Mouse (Mus musculus) neural tube, embryonic 11.5 days (tissue): ENCODE results near the gene Ech1. TPM values are rescaled to one million over a fixed set of nuclear protein-coding genes. Genes with fewer than 3 reads are reported as not detected.
A peak's percentile ranks its signal among the peaks of the same experiment; 100 is the strongest.

Experiments
- ATAC-seq: fragments of 200-750 bp; cut with Nextera tagmentation; 2 replicates; pipeline ENCODE4 v1.8.0; 2017; ENCODE audit warnings: moderate number of reproducible peaks, mild to moderate bottlenecking, moderate TSS enrichment, moderate library complexity; ENCODE audit not compliant: insufficient read depth, low FRiP score, low TSS enrichment
- DNase-seq: peaks from one replicate; pipeline ENCODE4 v3.0.0-alpha.2; 2015; ENCODE audit warnings: low spot score
- H3K27ac ChIP-seq: fragments of 300-500 bp; sonication (generic); 2 replicates; pipeline ENCODE4 v1.5.1; 2014; ENCODE audit warnings: low read depth, mild to moderate bottlenecking, low read length
- H3K27me3 ChIP-seq: fragments of 300-500 bp; sonication (generic); 2 replicates; pipeline ENCODE4 v1.6.1; 2014; ENCODE audit warnings: mild to moderate bottlenecking, low read length, mixed read lengths; ENCODE audit not compliant: control insufficient read depth, insufficient read depth
- H3K36me3 ChIP-seq: fragments of 300-500 bp; sonication (generic); 2 replicates; pipeline ENCODE4 v1.6.1; 2014; ENCODE audit warnings: mild to moderate bottlenecking, low read length, moderate library complexity, mixed read lengths; ENCODE audit not compliant: control insufficient read depth, insufficient read depth
- H3K4me1 ChIP-seq: fragments of 300-500 bp; sonication (generic); 2 replicates; pipeline ENCODE4 v1.6.1; 2014; ENCODE audit warnings: low read length, mixed read lengths; ENCODE audit not compliant: control insufficient read depth, insufficient read depth
- H3K4me2 ChIP-seq: fragments of 300-500 bp; sonication (generic); 2 replicates; pipeline ENCODE4 v1.6.1; 2014; ENCODE audit warnings: low read depth, mild to moderate bottlenecking, moderate library complexity
- H3K4me3 ChIP-seq: fragments of 300-500 bp; sonication (generic); 2 replicates; pipeline ENCODE4 v1.5.1; 2014; ENCODE audit warnings: low read depth, low read length
- H3K9ac ChIP-seq: fragments of 300-500 bp; sonication (generic); 2 replicates; pipeline ENCODE4 v1.6.1; 2014; ENCODE audit warnings: mild to moderate bottlenecking, low read length
- H3K9me3 ChIP-seq: fragments of 300-500 bp; sonication (generic); 2 replicates; pipeline ENCODE4 v1.6.1; 2016; ENCODE audit warnings: low read length; ENCODE audit not compliant: control insufficient read depth
- WGBS: fragments of 180-500 bp; shearing (Covaris S2); extraction: QIAGEN DNeasy Blood & Tissue Kit; methylation state at CpG from one replicate; pipeline ENCODE4 v1.1.7; 2014; 5-methylcytosine and 5-hydroxymethylcytosine counted together
- polyA plus RNA-seq: library from polyadenylated mRNA; unstranded; fragments of >200 nt; fragmentation: Nextera tagmentation; extraction: Ambion mirVana; gene quantifications from 2 replicates; pipeline ENCODE4 v1.2.1, GENCODE M21; 2014

Gene Ech1
- polyA plus RNA-seq, 1 experiment from 2014 or later, result 88.7 TPM

DNA sequence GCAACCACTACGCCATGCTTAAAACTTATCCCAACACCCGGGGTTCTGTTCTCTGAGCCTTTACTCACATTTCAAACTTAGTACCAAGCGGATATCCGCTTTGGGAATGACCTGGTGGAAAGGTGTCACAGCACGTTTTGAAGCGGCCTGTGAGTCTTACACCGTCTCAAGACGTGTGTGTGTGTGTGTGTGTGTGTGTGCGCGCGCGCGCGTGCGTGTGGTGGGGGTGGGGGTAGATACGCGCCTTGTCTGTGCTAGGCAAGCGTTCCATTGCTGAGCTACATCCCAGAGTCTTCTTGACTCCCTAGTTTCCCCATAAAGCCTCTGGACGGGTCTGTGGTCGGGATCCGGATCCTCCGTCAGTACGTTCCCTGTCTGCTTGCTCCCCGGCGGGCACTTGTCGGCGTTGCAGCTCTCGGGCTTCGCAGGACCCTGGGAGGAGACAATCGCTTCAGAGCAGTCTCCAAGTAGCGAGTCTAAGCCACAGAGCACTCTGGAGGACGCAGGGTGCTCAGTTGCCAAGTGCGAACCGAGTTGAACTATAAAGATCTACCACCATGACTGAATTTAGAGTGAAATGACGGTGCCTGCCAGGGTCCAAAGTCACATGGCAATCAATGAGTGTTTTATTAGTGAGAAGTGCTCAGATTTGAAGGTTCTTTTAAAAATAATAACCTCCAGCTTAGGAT, 15.5 kb upstream of the Ech1 start:
- H3K4me3 ChIP-seq, result peak overlapping the region; percentile 85
- H3K27ac ChIP-seq, result peak overlapping the region; percentile 99
- H3K4me2 ChIP-seq, result peak overlapping the region; percentile 99
- peak overlapping the region; percentile 89 for H3K9ac ChIP-seq
- no peaks in the 10 kb centered on the region for H3K27me3 ChIP-seq
- H3K4me1 ChIP-seq, result peaks cover 21% of the 10 kb centered on the region
- H3K36me3 ChIP-seq, result peaks cover 11% of the 10 kb centered on the region
- under 1% methylated on average over 35 of the region's 35 CpGs for WGBS
- DNase-seq (peak; percentile 76), ATAC-seq (peak; percentile 36)
- no peaks in the 10 kb centered on the region for H3K9me3 ChIP-seq

DNA sequence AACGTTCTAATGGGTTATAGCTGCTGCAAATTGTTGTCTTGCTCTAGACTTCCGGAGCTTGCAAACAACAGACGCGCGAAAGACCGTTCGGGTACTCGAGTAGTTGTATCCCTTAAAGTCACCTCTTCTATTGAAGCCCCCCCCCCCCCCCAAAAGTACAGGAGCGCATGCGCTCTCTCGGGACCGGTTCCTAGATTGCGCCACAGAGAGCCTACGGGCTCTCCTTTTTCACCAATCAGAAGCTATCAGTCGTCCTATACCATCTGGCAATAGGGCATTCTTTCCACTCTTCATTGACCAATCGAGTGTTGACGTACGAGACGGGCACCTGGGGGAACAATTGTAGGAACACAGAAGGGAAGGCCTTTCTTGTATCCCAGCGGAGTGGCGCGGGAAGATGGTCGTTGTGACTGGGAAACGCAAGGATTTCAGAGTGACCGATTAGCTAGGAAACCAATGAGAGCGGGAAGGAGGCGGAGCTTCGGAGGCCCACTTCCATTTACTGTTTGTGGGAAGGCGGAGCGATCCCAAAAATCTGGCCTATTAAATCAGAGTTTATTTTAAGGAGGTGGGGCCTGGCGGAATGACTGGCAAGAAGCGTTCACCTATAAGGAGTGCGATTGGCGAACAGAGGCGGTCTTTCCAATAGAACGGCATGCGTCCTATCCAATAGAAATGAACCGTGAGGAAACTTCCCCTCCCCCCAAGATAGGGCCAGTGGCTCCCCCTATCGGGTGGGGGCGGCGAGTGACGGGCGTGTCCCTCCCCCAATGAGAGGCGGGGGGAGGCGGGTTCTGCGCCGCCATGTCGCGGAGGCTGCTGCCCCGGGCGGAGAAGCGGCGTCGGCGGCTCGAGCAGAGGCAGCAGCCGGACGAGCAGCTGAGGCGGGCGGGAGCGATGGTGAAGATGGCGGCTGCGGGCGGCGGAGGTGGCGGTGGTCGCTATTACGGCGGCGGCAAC, 14.6 kb upstream of the Ech1 start:
- peak overlapping the region; percentile 96 for H3K9ac ChIP-seq
- DNase-seq (peak; percentile 96), ATAC-seq (peak; percentile 88)
- WGBS, result under 1% methylated on average over 58 of the region's 70 CpGs
- peaks cover 19% of the 10 kb centered on the region for H3K36me3 ChIP-seq
- H3K4me3 ChIP-seq, result peak overlapping the region; percentile 85
- peaks cover 21% of the 10 kb centered on the region for H3K4me1 ChIP-seq
- H3K4me2 ChIP-seq, result peak overlapping the region; percentile 99
- H3K9me3 ChIP-seq, result no peaks in the 10 kb centered on the region
- no peaks in the 10 kb centered on the region for H3K27me3 ChIP-seq
- peak overlapping the region; percentile 99 for H3K27ac ChIP-seq

DNA sequence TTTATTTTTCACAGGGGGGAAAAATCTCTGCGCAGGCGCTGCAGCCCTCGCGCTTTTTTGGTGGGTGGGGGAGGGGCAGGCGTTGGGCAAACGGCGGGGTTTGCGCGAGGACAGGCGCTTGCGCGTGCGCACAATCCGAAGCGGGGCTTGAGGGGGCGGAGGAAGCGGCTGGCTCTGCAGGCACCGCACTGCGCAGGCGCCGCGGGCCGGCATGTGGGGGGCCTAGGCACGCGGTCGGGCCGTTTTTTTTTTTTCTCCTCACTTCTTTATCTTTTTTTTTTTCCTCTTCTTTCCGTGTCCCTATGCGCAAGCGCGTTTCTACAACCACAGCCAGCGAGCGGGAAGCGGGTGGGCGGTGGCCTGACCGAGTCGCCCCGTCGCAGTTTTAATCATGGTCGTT, 13.8 kb upstream of the Ech1 start:
- Histone ChIP-seq H3K27ac (peak overlapping the region; percentile 98), H3K27me3 (no peaks in the 10 kb centered on the region), H3K9ac (peak overlapping the region; percentile 96), H3K4me1 (peaks cover 21% of the 10 kb centered on the region), H3K4me3 (peak overlapping the region; percentile 82), H3K4me2 (peak overlapping the region; percentile 77), H3K9me3 (no peaks in the 10 kb centered on the region), H3K36me3 (peaks cover 27% of the 10 kb centered on the region)
- under 1% methylated on average over 40 of the region's 40 CpGs for WGBS
- no peak for ATAC-seq
- peak; percentile 96 for DNase-seq

DNA sequence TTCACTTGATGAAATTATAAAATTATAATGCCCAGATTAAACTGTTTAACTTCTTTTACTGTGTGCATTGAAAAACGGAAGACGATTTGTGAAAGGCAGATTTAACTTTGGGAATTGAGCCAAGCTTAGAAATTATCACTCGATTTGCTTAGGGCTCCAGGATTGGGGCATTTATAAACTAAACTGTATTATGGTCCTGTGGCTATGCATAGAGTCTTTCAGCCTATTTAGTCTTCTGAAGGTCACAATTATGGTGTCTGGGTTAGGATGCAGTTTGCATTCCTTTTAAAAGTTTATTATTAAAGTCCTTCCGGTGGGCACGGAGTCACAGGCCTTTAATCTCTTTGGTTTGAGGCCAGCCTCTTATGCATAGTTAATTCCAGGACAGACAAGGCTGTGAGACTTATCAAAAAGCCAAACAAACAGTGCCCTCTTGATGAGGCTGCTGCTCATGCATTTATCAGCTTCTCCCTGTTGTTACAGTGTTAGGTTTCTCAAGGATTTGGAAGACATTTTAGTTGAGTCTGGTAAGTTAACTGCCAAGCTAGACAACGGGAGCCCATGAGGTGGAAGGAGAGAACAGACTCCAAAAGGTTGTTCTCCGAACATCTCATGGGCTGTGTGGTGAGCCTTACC, 13.3 kb upstream of the Ech1 start:
- H3K27me3 ChIP-seq, result no peaks in the 10 kb centered on the region
- no peak for ATAC-seq
- no peak for DNase-seq
- peak overlapping the region; percentile 96 for H3K9ac ChIP-seq
- no peaks in the 10 kb centered on the region for H3K9me3 ChIP-seq
- 15% methylated on average over 7 of the region's 7 CpGs for WGBS
- H3K27ac ChIP-seq, result no peak overlapping the region
- peak overlapping the region; percentile 77 for H3K4me2 ChIP-seq
- peaks cover 31% of the 10 kb centered on the region for H3K36me3 ChIP-seq
- peaks cover 23% of the 10 kb centered on the region for H3K4me1 ChIP-seq
- H3K4me3 ChIP-seq, result peak overlapping the region; percentile 82

DNA sequence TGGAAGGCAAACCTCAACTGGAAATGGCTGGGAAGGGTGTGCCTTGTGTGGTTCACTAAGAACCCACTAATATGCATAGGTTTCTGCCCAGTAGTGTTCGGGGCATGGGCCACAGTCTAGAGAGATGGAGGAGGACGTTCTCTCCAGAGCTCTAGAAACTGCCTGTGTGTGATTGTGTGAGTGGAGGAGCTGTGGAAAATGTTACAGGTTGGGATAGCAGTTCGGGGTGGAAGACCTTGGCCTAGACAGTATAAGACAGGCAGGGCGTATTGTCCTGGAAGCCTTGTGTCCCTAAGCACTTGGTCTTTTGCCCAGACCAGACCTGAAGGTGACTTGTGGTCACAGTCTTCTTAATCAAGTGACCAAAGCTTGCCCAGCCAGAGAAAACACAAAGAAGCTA, 12.6 kb upstream of the Ech1 start:
- Histone ChIP-seq H3K4me2 (peak overlapping the region; percentile 77), H3K27me3 (no peaks in the 10 kb centered on the region), H3K4me1 (peaks cover 24% of the 10 kb centered on the region), H3K9ac (peak overlapping the region; percentile 96), H3K4me3 (peak overlapping the region; percentile 82), H3K27ac (no peak overlapping the region), H3K9me3 (no peaks in the 10 kb centered on the region), H3K36me3 (peaks cover 35% of the 10 kb centered on the region)
- ATAC-seq (no peak), DNase-seq (no peak)
- 76% methylated on average over 4 of the region's 4 CpGs for WGBS

DNA sequence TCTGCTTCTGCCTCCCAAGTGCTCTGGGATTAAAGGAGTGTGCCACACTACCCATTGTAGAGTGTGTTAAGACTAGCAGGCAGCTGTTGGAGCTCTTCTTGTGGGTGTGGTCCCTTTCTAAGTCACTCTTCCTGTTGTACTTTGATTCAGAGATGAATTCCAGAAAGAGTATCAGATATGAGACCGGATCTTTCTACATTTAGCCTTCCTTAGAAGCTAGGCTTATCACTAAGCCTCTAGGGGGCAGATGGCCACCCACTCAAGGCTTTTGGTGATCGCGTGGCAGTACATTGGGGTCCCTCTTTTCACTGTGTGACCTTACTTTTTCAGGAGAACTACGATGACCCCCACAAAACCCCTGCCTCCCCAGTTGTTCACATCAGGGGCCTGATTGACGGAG, 12.1 kb upstream of the Ech1 start:
- Histone ChIP-seq H3K27me3 (no peaks in the 10 kb centered on the region), H3K27ac (no peak overlapping the region), H3K9me3 (no peaks in the 10 kb centered on the region), H3K9ac (no peak overlapping the region; the same call in 1 of the 2 replicates), H3K4me2 (peak overlapping the region; percentile 77), H3K4me3 (peak overlapping the region; percentile 82), H3K4me1 (peaks cover 25% of the 10 kb centered on the region), H3K36me3 (peaks cover 39% of the 10 kb centered on the region)
- 92% methylated on average over 5 of the region's 5 CpGs for WGBS
- ATAC-seq (no peak), DNase-seq (no peak)

DNA sequence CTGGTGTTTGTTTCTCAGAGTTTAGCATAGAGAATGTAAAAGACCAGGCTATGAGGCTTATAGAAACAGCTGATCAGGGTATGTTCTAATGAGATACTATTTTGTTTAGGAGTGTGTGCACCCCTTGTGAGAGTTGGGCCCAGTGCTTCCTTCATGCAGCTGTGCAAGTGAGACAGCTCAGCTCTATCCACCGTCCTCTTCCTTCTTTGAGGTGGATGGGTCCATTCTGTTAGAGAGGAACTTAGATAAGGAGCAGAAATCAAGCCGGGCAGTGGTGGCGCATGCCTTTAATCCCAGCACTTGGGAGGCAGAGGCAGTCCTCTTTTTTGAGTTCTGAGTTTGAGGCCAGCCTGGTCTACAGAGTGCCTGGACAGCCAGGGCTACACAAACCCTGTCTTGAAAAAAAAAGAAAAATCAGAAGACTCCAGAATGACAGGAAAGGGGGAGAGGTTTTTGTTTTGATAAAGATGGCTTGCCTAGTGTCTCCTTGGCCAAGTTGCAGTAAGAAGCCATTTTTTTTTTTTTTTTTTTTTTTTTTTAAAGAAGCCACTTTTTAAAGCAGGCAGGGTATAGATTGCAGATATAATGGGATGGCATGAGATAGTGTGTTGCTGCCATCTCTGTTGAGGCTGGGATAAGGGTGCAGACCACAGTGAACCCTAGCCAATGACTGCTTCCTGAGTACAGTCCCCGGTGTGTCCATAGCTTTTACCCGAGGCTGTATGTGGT, 10.5 kb upstream of the Ech1 start:
- Histone ChIP-seq H3K27ac (no peak overlapping the region), H3K4me2 (no peak overlapping the region), H3K9ac (no peak overlapping the region), H3K27me3 (no peaks in the 10 kb centered on the region), H3K36me3 (peaks cover 46% of the 10 kb centered on the region), H3K4me3 (no peak overlapping the region), H3K9me3 (no peaks in the 10 kb centered on the region), H3K4me1 (peaks cover 28% of the 10 kb centered on the region)
- DNase-seq (no peak), ATAC-seq (no peak)
- 94% methylated on average over 5 of the region's 5 CpGs for WGBS

DNA sequence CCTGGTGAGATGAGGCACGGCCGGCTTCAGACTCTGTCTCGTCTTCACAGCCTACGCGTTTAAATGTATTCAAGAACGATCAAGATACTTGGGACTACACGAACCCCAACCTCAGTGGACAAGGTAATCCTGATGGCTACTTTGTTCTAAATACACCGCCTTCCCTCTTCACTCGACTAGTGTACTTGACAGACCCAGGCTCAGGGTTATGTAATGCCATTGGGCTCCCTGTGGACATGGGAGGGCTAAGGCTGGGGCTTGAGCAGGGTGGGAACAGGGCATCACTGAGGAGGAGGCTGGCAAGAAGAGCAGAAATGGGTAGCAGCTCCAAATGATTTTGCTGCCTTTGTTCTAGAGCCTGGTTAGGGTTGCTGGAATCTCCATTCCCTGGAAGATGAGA, 9.8 kb upstream of the Ech1 start:
- peaks cover 51% of the 10 kb centered on the region for H3K36me3 ChIP-seq
- H3K9me3 ChIP-seq, result no peaks in the 10 kb centered on the region
- no peak for DNase-seq
- 95% methylated on average over 9 of the region's 9 CpGs for WGBS
- H3K4me1 ChIP-seq, result peaks cover 35% of the 10 kb centered on the region
- H3K4me2 ChIP-seq, result no peak overlapping the region
- no peaks in the 10 kb centered on the region for H3K27me3 ChIP-seq
- no peak overlapping the region for H3K27ac ChIP-seq
- no peak overlapping the region for H3K9ac ChIP-seq
- ATAC-seq, result no peak
- no peak overlapping the region for H3K4me3 ChIP-seq
